Mouse (Mus musculus): Measurements from ENCODE around the gene Atpif1.

- TF ChIP-seq CTCF (IDR thresholded peaks at IDR 0.05; ENCODE audit: low read depth, low read length) (no peak), GATA1 (IDR thresholded peaks at IDR 0.05; ENCODE audit: borderline replicate concordance, low read length) (no peak)
Observed at GRCm38 (mm10) chr4:132484231-132484630, 49.2 kb downstream of the Atpif1 start.
